Mouse (Mus musculus): ENCODE data around the gene Zbtb26. TPM values are rescaled to one million over a fixed set of nuclear protein-coding genes. Genes with fewer than 3 reads are reported as not detected.

Zbtb26 gene
- polyA plus RNA-seq, 1 experiment from 2014 or later: 11.4 TPM

DNA sequence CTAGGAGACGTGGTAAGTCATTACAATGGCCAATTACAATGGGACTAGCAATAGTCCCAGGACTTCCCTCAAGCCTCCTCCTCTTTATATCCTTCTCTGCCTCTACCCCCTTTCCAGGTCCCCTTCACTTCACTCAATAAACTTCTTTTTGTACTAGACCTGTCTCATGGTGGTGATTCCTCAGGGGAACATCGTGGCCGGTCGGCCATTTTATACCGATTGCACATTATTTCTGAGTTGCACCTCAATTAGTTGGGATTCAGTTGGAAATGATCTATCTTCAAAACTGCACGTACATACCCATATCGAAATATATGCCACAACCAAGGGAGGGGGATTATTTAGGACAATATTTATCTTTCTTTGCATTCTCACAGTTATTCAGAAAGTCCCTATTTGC, 11.3 kb downstream of the Zbtb26 start:
- H3K4me2 ChIP-seq: peak overlapping the region; percentile 74
- WGBS: 29% methylated on average over 7 of the region's 7 CpGs
- H3K4me1 ChIP-seq (replicated peaks): peaks cover 7% of the 10 kb centered on the region
- H3K27me3 ChIP-seq: no peaks in the 10 kb centered on the region
- no peaks in the 10 kb centered on the region for H3K9me3 ChIP-seq
- peak overlapping the region; percentile 80 for H3K9ac ChIP-seq (replicated peaks)
- peak overlapping the region; percentile 97 for H3K27ac ChIP-seq
- peaks cover 31% of the 10 kb centered on the region for H3K36me3 ChIP-seq
- peak overlapping the region; percentile 83 for H3K4me3 ChIP-seq (replicated peaks)
- no peak for ATAC-seq (ENCODE audit: insufficient number of reproducible peaks, insufficient read depth, low FRiP score, low TSS enrichment, low read depth)

DNA sequence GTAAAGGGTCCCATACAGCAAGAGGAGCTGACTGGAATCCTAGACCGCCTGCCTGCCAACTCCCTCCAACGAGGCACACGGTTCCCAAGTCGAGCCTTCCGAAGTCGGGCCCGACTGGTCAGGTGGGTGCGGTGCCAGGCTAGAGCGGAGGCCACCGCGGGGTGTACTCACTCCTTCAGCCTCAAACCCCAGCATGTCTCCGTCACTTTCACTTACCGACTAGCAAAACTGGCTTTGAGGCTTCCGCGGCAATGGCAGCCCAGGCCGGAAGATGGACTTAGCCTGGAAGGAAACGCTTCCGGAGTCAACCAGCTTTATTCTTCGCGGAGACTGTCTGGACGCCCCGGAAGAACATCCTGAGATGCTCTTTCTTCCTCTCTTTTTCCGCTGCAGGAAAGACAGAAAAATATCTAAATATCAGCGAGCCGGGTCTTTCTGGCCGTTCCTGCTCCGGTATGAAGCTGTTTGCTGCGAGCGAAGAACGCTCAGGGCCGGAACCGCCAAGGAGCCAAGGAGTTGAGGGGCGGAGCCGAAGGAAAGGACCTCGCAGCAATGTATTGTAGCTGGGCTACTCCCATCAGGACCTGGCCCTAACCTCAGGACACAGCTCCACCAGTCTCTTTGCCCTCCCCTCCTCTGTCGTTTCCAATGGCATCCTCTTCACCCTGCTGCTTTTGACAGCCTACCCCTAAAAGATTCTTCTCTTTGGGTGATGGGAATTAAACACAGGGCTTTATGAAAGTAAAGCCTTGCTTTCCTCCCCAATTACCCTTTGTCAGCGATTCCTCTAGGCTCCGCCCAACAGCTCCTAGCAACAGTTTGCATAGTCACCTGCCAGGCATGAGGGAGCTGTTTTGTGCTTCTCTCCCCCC, 12.1 kb downstream of the Zbtb26 start:
- peak overlapping the region; percentile 80 for H3K9ac ChIP-seq (replicated peaks)
- H3K4me3 ChIP-seq (replicated peaks): peak overlapping the region; percentile 83
- H3K27ac ChIP-seq: peak overlapping the region; percentile 97
- peak overlapping the region; percentile 74 for H3K4me2 ChIP-seq
- H3K4me1 ChIP-seq (replicated peaks): peaks cover 7% of the 10 kb centered on the region
- H3K9me3 ChIP-seq: no peaks in the 10 kb centered on the region
- peaks cover 23% of the 10 kb centered on the region for H3K36me3 ChIP-seq
- 0% methylated on average over 38 of the region's 38 CpGs for WGBS
- no peaks in the 10 kb centered on the region for H3K27me3 ChIP-seq
- peak; percentile 95 for ATAC-seq (ENCODE audit: insufficient number of reproducible peaks, insufficient read depth, low FRiP score, low TSS enrichment, low read depth)

GRCm38 (mm10) chr2:37423671-37424070, 19.3 kb downstream of the Zbtb26 start:
- WGBS: 66% methylated on average over 3 of the region's 3 CpGs
- H3K36me3 ChIP-seq: peaks cover 12% of the 10 kb centered on the region
- H3K4me2 ChIP-seq: no peak overlapping the region
- H3K27ac ChIP-seq: no peak overlapping the region
- H3K4me3 ChIP-seq (replicated peaks): no peak overlapping the region
- no peaks in the 10 kb centered on the region for H3K9me3 ChIP-seq
- no peak for ATAC-seq (ENCODE audit: insufficient number of reproducible peaks, insufficient read depth, low FRiP score, low TSS enrichment, low read depth)
- peaks cover 3% of the 10 kb centered on the region; the same call in 1 of the 2 replicates for H3K4me1 ChIP-seq (replicated peaks)
- H3K9ac ChIP-seq (replicated peaks): no peak overlapping the region
- no peaks in the 10 kb centered on the region for H3K27me3 ChIP-seq

- H3K36me3 ChIP-seq: peaks cover 6% of the 10 kb centered on the region; the same call in 1 of the 2 replicates
- H3K4me2 ChIP-seq: peak within 1 kb of the TSS; percentile 75
- H3K9ac ChIP-seq (replicated peaks): peak within 1 kb of the TSS; percentile 96
- no peaks in the 10 kb centered on the region for H3K9me3 ChIP-seq
- peaks cover 3% of the 10 kb centered on the region; the same call in 1 of the 2 replicates for H3K4me1 ChIP-seq (replicated peaks)
- H3K4me3 ChIP-seq (replicated peaks): peak within 1 kb of the TSS; percentile 94
- under 1% methylated on average over 66 of the region's 75 CpGs for WGBS
- H3K27me3 ChIP-seq: no peaks in the 10 kb centered on the region
- peak within 1 kb of the TSS; percentile 96 for H3K27ac ChIP-seq
- peak; percentile 98 for ATAC-seq (ENCODE audit: insufficient number of reproducible peaks, insufficient read depth, low FRiP score, low TSS enrichment, low read depth)
Measured at GRCm38 (mm10) chr2:37422306-37423304, 20.3 kb downstream of the Zbtb26 start, which contains the start of gene Rc3h2. TSS of gene Rc3h2 (minus strand) at chr2:37422903.

GRCm38 (mm10) chr2:37421903-37422302, 21.0 kb downstream of the Zbtb26 start:
- Histone ChIP-seq H3K36me3 (peaks cover 8% of the 10 kb centered on the region; the same call in 1 of the 2 replicates), H3K27me3 (no peaks in the 10 kb centered on the region), H3K4me2 (peak overlapping the region; percentile 75), H3K9ac (replicated peaks) (peak overlapping the region; percentile 96), H3K4me3 (replicated peaks) (peak overlapping the region; percentile 94), H3K27ac (peak overlapping the region; percentile 96), H3K4me1 (replicated peaks) (peaks cover 3% of the 10 kb centered on the region; the same call in 1 of the 2 replicates), H3K9me3 (no peaks in the 10 kb centered on the region)
- no peak for ATAC-seq (ENCODE audit: insufficient number of reproducible peaks, insufficient read depth, low FRiP score, low TSS enrichment, low read depth)
- WGBS: 8% methylated on average over 3 of the region's 3 CpGs

DNA sequence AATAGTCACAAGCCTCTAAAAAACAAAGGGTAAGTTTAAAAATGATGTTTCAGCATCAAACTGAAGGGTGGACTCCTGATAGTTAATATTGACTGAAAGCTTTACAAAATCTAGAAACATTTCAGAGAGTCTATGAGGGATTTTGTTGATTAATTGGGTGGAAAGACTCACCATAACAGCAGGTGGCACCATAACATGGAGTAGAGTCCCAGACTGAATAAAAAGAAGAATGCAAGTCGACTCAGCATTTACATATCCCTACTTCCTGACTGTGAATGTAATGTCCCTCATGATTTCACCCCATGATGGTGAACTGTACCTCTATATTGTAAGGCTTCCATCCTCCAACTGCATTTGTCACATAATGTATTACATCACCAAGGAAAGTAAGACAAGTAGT, 47.4 kb downstream of the Zbtb26 start:
- 74% methylated on average over 1 of the region's 1 CpGs for WGBS

GRCm38 (mm10) chr2:37382921-37383320, 60.0 kb downstream of the Zbtb26 start:
- 93% methylated on average over 9 of the region's 9 CpGs for WGBS
- H3K9me3 ChIP-seq: no peaks in the 10 kb centered on the region
- no peaks in the 10 kb centered on the region for H3K4me1 ChIP-seq (replicated peaks)
- no peak overlapping the region for H3K4me2 ChIP-seq
- ATAC-seq (ENCODE audit: insufficient number of reproducible peaks, insufficient read depth, low FRiP score, low TSS enrichment, low read depth): no peak
- peaks cover 50% of the 10 kb centered on the region for H3K36me3 ChIP-seq
- no peak overlapping the region for H3K9ac ChIP-seq (replicated peaks)
- no peak overlapping the region for H3K4me3 ChIP-seq (replicated peaks)
- H3K27me3 ChIP-seq: no peaks in the 10 kb centered on the region
- H3K27ac ChIP-seq: no peak overlapping the region

More for the DNA sequence above, 47.4 kb downstream of the Zbtb26 start:
- no peak for ATAC-seq (ENCODE audit: insufficient number of reproducible peaks, insufficient read depth, low FRiP score, low TSS enrichment, low read depth)
- no peaks in the 10 kb centered on the region for H3K4me1 ChIP-seq (replicated peaks)
- no peak overlapping the region for H3K27ac ChIP-seq
- H3K9ac ChIP-seq (replicated peaks): no peak overlapping the region
- H3K27me3 ChIP-seq: no peaks in the 10 kb centered on the region
- no peaks in the 10 kb centered on the region for H3K9me3 ChIP-seq
- no peak overlapping the region for H3K4me2 ChIP-seq
- H3K36me3 ChIP-seq: peaks cover 63% of the 10 kb centered on the region
- H3K4me3 ChIP-seq (replicated peaks): no peak overlapping the region

Other genes starting within 250 kb of the Zbtb26 start
- not detected in 2 replicates for gene Olfr366, start 231.6 kb downstream of the Zbtb26 start, polyA plus RNA-seq (2016; fragmentation: Nextera tagmentation; extraction: Ambion mirVana)
- not detected in 2 replicates for gene Olfr368, start 116.6 kb downstream of the Zbtb26 start, polyA plus RNA-seq (2016; fragmentation: Nextera tagmentation; extraction: Ambion mirVana)
- 48.1 and 50.5 TPM in 2 replicates for gene Pdcl, start 83.8 kb downstream of the Zbtb26 start, polyA plus RNA-seq (2016; fragmentation: Nextera tagmentation; extraction: Ambion mirVana)
- gene Rc3h2, start 20.2 kb downstream of the Zbtb26 start, polyA plus RNA-seq (2016; fragmentation: Nextera tagmentation; extraction: Ambion mirVana): 22.2 and 25.6 TPM in 2 replicates
- 7.9 and 8.7 TPM in 2 replicates for gene Zbtb6, start within 50 bp of the Zbtb26 start, polyA plus RNA-seq (2016; fragmentation: Nextera tagmentation; extraction: Ambion mirVana)
- gene Rabgap1, start 144 bp upstream of the Zbtb26 start, polyA plus RNA-seq (2016; fragmentation: Nextera tagmentation; extraction: Ambion mirVana): 55.6 and 59.8 TPM in 2 replicates
- 2.0 and 2.1 TPM in 2 replicates for gene Gpr21, start 73.2 kb upstream of the Zbtb26 start, polyA plus RNA-seq (2016; fragmentation: Nextera tagmentation; extraction: Ambion mirVana)